Mouse (Mus musculus) left cerebral cortex, adult 11 months (tissue): ENCODE measurements around the gene Xirp2.
"Not testable (repeated sequence)": the region's sequence is repeated elsewhere in the genome, so short reads cannot be mapped to it uniquely, and the experiment has no call there.

Experiments used
- DNase-seq: peaks from one replicate; pipeline ENCODE4 v3.0.0; 2022; ENCODE audit warnings: low spot score

Xirp2 gene

DNA sequence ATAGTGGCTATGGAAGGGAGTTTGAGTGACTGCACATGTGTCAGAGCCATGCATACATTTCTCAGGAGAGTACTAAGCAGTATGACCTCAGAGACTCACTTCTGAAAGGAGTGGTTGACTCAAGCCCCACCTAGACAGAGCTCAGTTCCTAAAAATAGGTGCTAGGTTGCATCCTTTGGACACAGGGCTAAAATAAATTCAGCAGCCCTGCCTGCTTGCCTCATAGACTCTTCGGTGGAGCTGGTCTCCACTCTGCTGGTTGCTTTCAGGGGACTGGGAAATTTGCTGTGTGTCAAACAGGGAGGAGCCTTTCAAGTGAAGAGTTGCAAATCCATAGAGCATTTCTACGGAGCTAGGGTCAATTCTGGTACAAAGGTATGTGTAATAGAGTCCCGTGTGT lies at the start of gene Xirp2:
Gene Xirp2, plus strand, starts transcription at position 223 of the 400 bp plus-strand sequence.
- no peak for DNase-seq

- not testable (repeated sequence) for DNase-seq
These were observed 32.4 kb upstream of the Xirp2 start, which contains the start of gene Gm21830 for GRCm38 (mm10) chr2:67413425-67413824. Gm21830 (plus strand) TSS chr2:67413725.

GRCm38 (mm10) chr2:67420853-67421252 lies 24.9 kb upstream of the Xirp2 start:
- DNase-seq, result no peak

GRCm38 (mm10) chr2:67422799-67423198 lies 23.0 kb upstream of the Xirp2 start:
- DNase-seq, result no peak

GRCm38 (mm10) chr2:67433081-67433480 lies 12.7 kb upstream of the Xirp2 start, which contains the start of gene Gm26727:
Gm26727 (minus strand) TSS chr2:67433181.
- no peak for DNase-seq

DNA sequence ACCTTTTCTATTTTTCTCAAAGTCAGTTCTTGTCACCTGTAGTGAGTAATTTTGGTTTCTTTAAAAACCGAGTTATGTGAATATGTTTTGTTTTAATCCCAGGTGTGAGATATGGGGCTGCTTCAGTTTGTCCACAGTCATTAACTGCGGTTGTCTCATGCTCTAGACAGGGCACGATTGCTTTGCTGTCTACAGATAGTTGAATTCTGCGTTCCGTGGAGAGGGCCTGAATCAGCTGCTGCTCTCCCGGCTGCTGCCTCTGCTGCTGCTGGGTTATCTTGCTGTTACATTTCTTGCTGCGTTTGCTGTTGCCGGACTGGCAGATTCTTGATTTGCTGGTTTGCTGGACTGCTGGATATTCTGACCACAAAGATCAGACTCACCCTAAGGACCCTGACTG lies 7.5 kb upstream of the Xirp2 start:
- no peak for DNase-seq

GRCm38 (mm10) chr2:67446772-67447171 lies 970 bp downstream of the Xirp2 start:
- DNase-seq, result no peak

- no peak for DNase-seq
These were observed 1.4 kb downstream of the Xirp2 start for GRCm38 (mm10) chr2:67447206-67447605.

- DNase-seq, result no peak
These were observed 15.1 kb downstream of the Xirp2 start for GRCm38 (mm10) chr2:67460857-67461256.

DNA sequence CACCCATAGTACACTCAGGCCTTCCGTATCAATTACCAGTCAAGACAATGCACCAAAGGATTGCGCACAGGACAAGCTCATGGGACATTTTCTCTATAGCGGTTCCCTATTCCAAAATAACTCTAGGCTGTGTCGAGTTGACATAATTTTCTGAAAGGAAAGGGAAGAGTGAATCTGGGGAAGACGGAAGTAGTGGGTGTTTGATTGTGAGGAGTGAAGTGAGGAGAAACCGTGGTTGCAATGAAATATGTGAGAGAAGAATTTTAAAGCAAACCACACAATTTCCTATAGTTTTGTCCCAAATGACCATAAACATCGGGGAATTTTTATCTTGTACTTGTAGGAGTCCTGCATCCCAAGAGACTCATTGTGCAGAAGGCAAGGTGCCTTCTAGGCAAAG lies 21.2 kb downstream of the Xirp2 start:
- no peak for DNase-seq

GRCm38 (mm10) chr2:67470030-67470429 lies 24.2 kb downstream of the Xirp2 start:
- DNase-seq, result not testable (repeated sequence)

- no peak for DNase-seq
These were observed 32.0 kb downstream of the Xirp2 start for GRCm38 (mm10) chr2:67477753-67478152.

GRCm38 (mm10) chr2:67481051-67481450 lies 35.2 kb downstream of the Xirp2 start:
- DNase-seq, result no peak

DNA sequence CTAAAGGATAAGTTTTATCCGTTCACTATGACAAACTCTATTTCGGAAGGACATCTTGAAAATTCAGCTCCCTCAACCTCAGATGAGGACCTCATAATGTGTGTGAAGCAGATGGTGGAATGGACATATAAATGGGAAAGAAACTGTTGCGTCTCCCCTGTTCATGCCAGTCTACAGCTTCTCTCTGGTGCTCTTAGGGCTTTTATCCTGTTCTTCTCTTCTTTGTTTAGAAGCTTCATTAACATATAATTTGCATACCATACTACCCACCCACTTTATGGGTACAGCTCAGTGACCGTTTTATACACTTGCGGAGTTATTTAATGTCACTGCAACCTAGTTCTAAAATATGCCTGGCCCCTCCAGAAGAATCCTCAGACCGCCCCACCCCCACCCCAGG lies 40.9 kb downstream of the Xirp2 start:
- DNase-seq, result no peak

DNA sequence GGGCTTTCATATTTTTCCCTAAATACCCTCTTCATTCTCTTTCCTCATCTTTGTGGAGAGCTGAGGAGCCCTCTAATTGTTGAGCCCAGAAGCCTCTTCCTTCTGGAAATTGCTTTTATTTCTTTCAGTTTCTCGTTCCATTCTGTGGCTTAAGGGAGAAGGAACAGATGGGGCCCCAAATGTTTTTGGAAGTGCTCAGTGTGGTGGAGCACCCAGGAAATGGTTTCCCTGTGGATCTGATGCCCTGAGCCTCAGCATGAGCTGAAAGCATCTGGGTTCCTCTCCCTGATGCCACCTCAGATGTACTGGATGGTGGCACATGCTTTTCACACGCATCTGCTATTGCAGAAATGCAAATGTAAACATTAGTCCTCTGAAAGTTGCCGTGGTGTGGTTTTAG lies 41.4 kb downstream of the Xirp2 start:
- peak; percentile 27 for DNase-seq

DNA sequence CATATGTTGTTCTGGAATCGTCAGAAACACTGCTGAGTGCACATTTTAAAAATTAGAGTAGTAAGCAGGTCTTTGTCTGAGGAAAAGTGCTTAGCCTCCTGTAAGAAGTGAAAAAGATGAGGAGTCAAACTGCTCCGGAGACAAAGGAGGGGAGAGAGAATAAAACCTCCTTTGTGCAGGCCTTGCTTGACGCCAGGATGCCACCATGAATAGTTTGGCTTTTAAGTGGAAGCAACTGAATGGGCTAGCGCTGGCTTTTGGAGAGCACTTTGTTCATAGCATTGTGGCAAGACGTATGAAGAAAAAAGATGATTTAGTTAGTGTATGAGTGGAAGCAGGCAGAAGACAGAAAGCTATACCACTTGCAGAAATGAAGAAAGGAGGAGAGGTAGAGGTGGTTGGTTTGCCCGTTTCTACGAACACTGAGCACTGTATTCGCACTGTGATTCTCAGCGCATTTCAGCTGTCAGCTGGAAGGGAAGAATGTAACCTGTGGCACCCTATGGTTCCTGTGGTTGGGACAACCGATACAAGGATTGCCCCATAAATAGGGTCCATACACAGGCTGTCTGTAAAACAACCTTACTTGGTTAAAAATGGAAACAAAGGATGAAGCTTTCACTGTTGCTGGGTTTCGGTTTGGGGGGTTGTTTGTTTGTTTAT lies 42.8 kb downstream of the Xirp2 start:
- no peak for DNase-seq

DNA sequence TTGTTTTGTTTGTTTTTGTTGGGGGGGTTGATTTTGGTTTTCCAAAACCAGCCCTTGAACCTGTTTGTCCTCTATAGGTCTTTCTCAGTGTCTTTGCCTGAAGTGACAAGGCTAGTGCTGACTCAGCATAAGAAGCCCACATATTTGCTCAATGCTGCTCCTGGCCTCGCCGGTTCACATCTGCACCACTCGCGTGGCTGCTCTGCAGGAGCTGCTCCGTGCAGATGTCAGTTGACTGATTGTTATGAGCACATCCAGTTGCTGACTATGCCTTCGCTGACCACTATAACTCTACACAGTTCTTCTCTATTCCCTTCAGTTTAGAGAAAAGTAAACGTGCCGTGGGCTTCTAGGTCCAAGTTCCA lies 43.3 kb downstream of the Xirp2 start:
- DNase-seq, result no peak

GRCm38 (mm10) chr2:67505457-67505856 lies 59.7 kb downstream of the Xirp2 start:
- DNase-seq, result no peak

DNA sequence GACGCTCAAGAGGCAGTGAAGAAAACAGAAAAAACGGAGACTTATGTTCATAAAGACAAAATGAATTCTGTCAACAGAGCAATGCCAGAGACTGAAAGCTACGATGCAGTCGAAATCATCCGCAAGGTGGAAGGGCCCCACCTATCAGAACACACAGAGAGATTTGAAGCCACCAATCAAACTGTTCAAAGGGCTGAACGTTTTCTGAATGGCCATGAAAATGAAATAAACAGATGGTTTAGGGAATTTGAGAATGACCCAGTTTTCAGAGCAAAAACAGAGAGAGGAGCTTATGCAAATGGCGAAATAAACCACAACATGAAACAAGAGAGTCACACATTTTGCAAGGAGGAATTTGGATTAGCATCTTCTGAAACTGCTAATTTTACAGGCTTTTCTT lies 70.6 kb downstream of the Xirp2 start:
- no peak for DNase-seq

- no peak for DNase-seq
These were observed 89.5 kb downstream of the Xirp2 start for GRCm38 (mm10) chr2:67535347-67535746.

GRCm38 (mm10) chr2:67539426-67539825 lies 93.6 kb downstream of the Xirp2 start:
- no peak for DNase-seq

GRCm38 (mm10) chr2:67541957-67542696 lies 96.3 kb downstream of the Xirp2 start:
- DNase-seq, result no peak

GRCm38 (mm10) chr2:67544426-67544825 lies 98.6 kb downstream of the Xirp2 start:
- DNase-seq, result no peak
